Mouse (Mus musculus) adrenal gland, postnatal 4 days (tissue): ENCODE measurements at regions not wholly inside any gene's neighbourhood (a gene's known extent, or its start where the extent isn't known, plus 50 kb on each side); places are given as distances from the start of the nearest gene placed in this dataset.

Experiments used
- DNase-seq, 2 experiments: peaks; one replicate each; pipeline ENCODE4 v3.0.0; 2021 to 2022; ENCODE audit warnings: low spot score in 2 of 2, mixed read lengths in 2 of 2

GRCm38 (mm10) chr10:96370547-96371320 is 234.3 kb downstream of the Gm5426 start:
- DNase-seq = no peak

- no peak for DNase-seq
Observed at GRCm38 (mm10) chr10:96371321-96371653, 234.9 kb downstream of the Gm5426 start.

- DNase-seq = no peak
Observed at GRCm38 (mm10) chr10:96372616-96373346, 236.4 kb downstream of the Gm5426 start.

GRCm38 (mm10) chr10:96373481-96373880 is 237.1 kb downstream of the Gm5426 start:
- no peak for DNase-seq

GRCm38 (mm10) chr10:96374293-96375069 is 238.1 kb downstream of the Gm5426 start:
- DNase-seq = no peak

GRCm38 (mm10) chr10:96375070-96375447 is 238.7 kb downstream of the Gm5426 start:
- DNase-seq = no peak

- DNase-seq = no peak
Observed at GRCm38 (mm10) chr10:96377549-96377948, 239.3 kb upstream of the Btg1 start.

GRCm38 (mm10) chr10:96379016-96379771 is 237.6 kb upstream of the Btg1 start:
- no peak for DNase-seq

GRCm38 (mm10) chr10:96381664-96382063 is 235.1 kb upstream of the Btg1 start:
- DNase-seq = no peak

- DNase-seq = no peak
Observed at GRCm38 (mm10) chr10:96391748-96392147, 225.1 kb upstream of the Btg1 start.

GRCm38 (mm10) chr10:96392836-96393235 is 224.0 kb upstream of the Btg1 start:
- DNase-seq = no peak

GRCm38 (mm10) chr10:96394210-96394609 is 222.6 kb upstream of the Btg1 start:
- DNase-seq = no peak

GRCm38 (mm10) chr10:96395017-96395416 is 221.8 kb upstream of the Btg1 start:
- no peak for DNase-seq

GRCm38 (mm10) chr10:96397931-96398561 is 218.8 kb upstream of the Btg1 start:
- no peak for DNase-seq

- no peak for DNase-seq
Observed at GRCm38 (mm10) chr10:96398562-96399288, 218.1 kb upstream of the Btg1 start.

GRCm38 (mm10) chr10:96399636-96400400 is 217.0 kb upstream of the Btg1 start:
- no peak for DNase-seq

- no peak for DNase-seq
Observed at GRCm38 (mm10) chr10:96400793-96401192, 216.0 kb upstream of the Btg1 start.

GRCm38 (mm10) chr10:96406306-96406705 is 210.5 kb upstream of the Btg1 start:
- no peak for DNase-seq

- no peak for DNase-seq
Observed at GRCm38 (mm10) chr10:96407846-96408245, 209.0 kb upstream of the Btg1 start.
